Mouse (Mus musculus): Measurements from ENCODE around the gene Tmem72.

DNA sequence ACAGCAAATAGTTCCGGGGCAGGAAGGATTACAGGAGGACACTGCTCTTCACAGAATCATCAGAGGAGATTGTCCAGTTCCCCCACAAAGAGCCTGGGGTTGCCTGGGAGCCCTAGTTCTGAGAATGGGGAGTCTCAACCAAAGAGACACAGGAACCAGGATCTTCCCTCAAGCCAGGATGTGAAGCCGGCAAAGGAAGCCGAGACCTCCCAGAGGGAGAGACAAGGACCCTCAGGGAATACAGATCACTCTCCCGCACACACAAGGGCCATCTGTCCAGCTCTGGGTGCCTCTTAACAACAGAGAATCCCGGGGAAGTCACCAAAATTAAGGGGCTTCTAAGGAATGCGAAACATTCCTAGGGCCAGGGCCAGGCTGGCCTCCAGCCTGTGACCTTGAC is 39.4 kb downstream of the Tmem72 start:
- TF ChIP-seq CTCF (IDR thresholded peaks at IDR 0.05; ENCODE audit: extremely low read depth, insufficient read depth, low read length) (no peak), POLR2A (IDR thresholded peaks at IDR 0.05; ENCODE audit: extremely low read depth, insufficient read depth, low read length) (no peak)

All from cortical plate, adult 2 months (tissue).